Mouse (Mus musculus) forebrain, embryonic 15.5 days (tissue): ENCODE results near the gene Gm45062. TPM values are rescaled to one million over a fixed set of nuclear protein-coding genes. Genes with fewer than 3 reads are reported as not detected.

ENCODE experiments used
- ATAC-seq: fragments of 200-750 bp; cut with Nextera tagmentation; replicated peaks from 2 replicates; pipeline ENCODE4 v1.8.0; 2017; ENCODE audit warnings: mild to moderate bottlenecking, moderate TSS enrichment, moderate library complexity
- H3K27ac ChIP-seq: fragments of 300-500 bp; sonication (generic); replicated peaks from 2 replicates; pipeline ENCODE4 v1.5.1; 2015; ENCODE audit warnings: mild to moderate bottlenecking, inconsistent platforms
- H3K27me3 ChIP-seq: fragments of 300-500 bp; sonication (generic); 2 replicates; pipeline ENCODE4 v1.6.1; 2015; ENCODE audit warnings: inconsistent platforms
- H3K36me3 ChIP-seq: fragments of 300-500 bp; sonication (generic); 2 replicates; pipeline ENCODE4 v1.6.1; 2015; ENCODE audit warnings: mild to moderate bottlenecking, inconsistent platforms
- H3K4me1 ChIP-seq: fragments of 300-500 bp; sonication (generic); 2 replicates; pipeline ENCODE4 v1.6.1; 2015; ENCODE audit warnings: inconsistent platforms
- H3K4me2 ChIP-seq: fragments of 300-500 bp; sonication (generic); replicated peaks from 2 replicates; pipeline ENCODE4 v1.6.1; 2015; ENCODE audit warnings: mild to moderate bottlenecking, inconsistent platforms
- H3K4me3 ChIP-seq: fragments of 300-500 bp; sonication (generic); 2 replicates; pipeline ENCODE4 v1.5.1; 2015; ENCODE audit warnings: mild to moderate bottlenecking, inconsistent platforms
- H3K9ac ChIP-seq: fragments of 300-500 bp; sonication (generic); replicated peaks from 2 replicates; pipeline ENCODE4 v1.6.1; 2015; ENCODE audit warnings: mild to moderate bottlenecking, inconsistent platforms
- H3K9me3 ChIP-seq: fragments of 300-500 bp; sonication (generic); 2 replicates; pipeline ENCODE4 v1.6.1; 2016; ENCODE audit warnings: inconsistent platforms
- WGBS: fragments of 180-500 bp; shearing (Covaris S2); methylation state at CpG from one replicate; pipeline ENCODE4 v1.1.7; 2015; ENCODE audit warnings: mixed read lengths; 5-methylcytosine and 5-hydroxymethylcytosine counted together
- polyA plus RNA-seq: library from polyadenylated mRNA; unstranded; fragments of >200 nt; fragmentation: Nextera tagmentation; extraction: Ambion mirVana; gene quantifications from 2 replicates; pipeline ENCODE4 v1.2.1, GENCODE M21; 2015

The Gm45062 gene
- polyA plus RNA-seq, 1 experiment from 2014 or later: 21.8 TPM

- H3K9ac ChIP-seq: no peak overlapping the region
- H3K4me2 ChIP-seq: no peak overlapping the region
- no peaks in the 10 kb centered on the region for H3K9me3 ChIP-seq
- no peaks in the 10 kb centered on the region for H3K36me3 ChIP-seq
- peaks cover 12% of the 10 kb centered on the region for H3K4me1 ChIP-seq
- no peak overlapping the region for H3K27ac ChIP-seq
- H3K4me3 ChIP-seq: no peak overlapping the region
- H3K27me3 ChIP-seq: no peaks in the 10 kb centered on the region
- 74% methylated on average over 2 of the region's 2 CpGs for WGBS
- no peak for ATAC-seq
Observed at GRCm38 (mm10) chr6:8358232-8358631, 99.0 kb downstream of the Gm45062 start.

- Histone ChIP-seq H3K27me3 (no peaks in the 10 kb centered on the region), H3K4me1 (peaks cover 8% of the 10 kb centered on the region; the same call in 1 of the 2 replicates), H3K27ac (no peak overlapping the region), H3K36me3 (no peaks in the 10 kb centered on the region), H3K4me3 (no peak overlapping the region), H3K9me3 (no peaks in the 10 kb centered on the region), H3K4me2 (no peak overlapping the region), H3K9ac (no peak overlapping the region)
- no peak for ATAC-seq
- 9% methylated on average over 2 of the region's 2 CpGs for WGBS
Observed at GRCm38 (mm10) chr6:8358782-8359181, 99.5 kb downstream of the Gm45062 start.

- Histone ChIP-seq H3K9me3 (no peaks in the 10 kb centered on the region), H3K4me1 (peaks cover 7% of the 10 kb centered on the region; the same call in 1 of the 2 replicates), H3K27ac (no peak overlapping the region), H3K9ac (no peak overlapping the region), H3K4me2 (no peak overlapping the region), H3K4me3 (no peak overlapping the region), H3K27me3 (no peaks in the 10 kb centered on the region), H3K36me3 (no peaks in the 10 kb centered on the region)
- 66% methylated on average over 7 of the region's 7 CpGs for WGBS
- ATAC-seq: no peak
Observed at GRCm38 (mm10) chr6:8360805-8361204, 101.6 kb downstream of the Gm45062 start.

- Histone ChIP-seq H3K9ac (no peak overlapping the region), H3K27ac (no peak overlapping the region; the same call in 1 of the 2 replicates), H3K9me3 (no peaks in the 10 kb centered on the region), H3K4me3 (no peak overlapping the region), H3K4me1 (peaks cover 6% of the 10 kb centered on the region; the same call in 1 of the 2 replicates), H3K4me2 (no peak overlapping the region), H3K27me3 (no peaks in the 10 kb centered on the region), H3K36me3 (no peaks in the 10 kb centered on the region)
- ATAC-seq: no peak
- WGBS: 59% methylated on average over 12 of the region's 12 CpGs
Observed at GRCm38 (mm10) chr6:8364033-8364756, 104.9 kb downstream of the Gm45062 start.

- Histone ChIP-seq H3K36me3 (no peaks in the 10 kb centered on the region), H3K9me3 (no peaks in the 10 kb centered on the region), H3K9ac (no peak overlapping the region), H3K27me3 (no peaks in the 10 kb centered on the region), H3K4me1 (peaks cover 6% of the 10 kb centered on the region; the same call in 1 of the 2 replicates), H3K4me3 (no peak overlapping the region), H3K27ac (no peak overlapping the region), H3K4me2 (no peak overlapping the region)
- 94% methylated on average over 11 of the region's 11 CpGs for WGBS
- no peak for ATAC-seq
Observed at GRCm38 (mm10) chr6:8364757-8365150, 105.5 kb downstream of the Gm45062 start.

- no peak overlapping the region for H3K9ac ChIP-seq
- no peak for ATAC-seq
- H3K9me3 ChIP-seq: no peaks in the 10 kb centered on the region
- WGBS: 94% methylated on average over 4 of the region's 4 CpGs
- no peak overlapping the region for H3K4me2 ChIP-seq
- no peaks in the 10 kb centered on the region for H3K27me3 ChIP-seq
- H3K4me3 ChIP-seq: no peak overlapping the region
- H3K36me3 ChIP-seq: no peaks in the 10 kb centered on the region
- H3K27ac ChIP-seq: no peak overlapping the region
- peaks cover 6% of the 10 kb centered on the region; the same call in 1 of the 2 replicates for H3K4me1 ChIP-seq
Observed at GRCm38 (mm10) chr6:8367675-8368074, 108.4 kb downstream of the Gm45062 start.

- Histone ChIP-seq H3K4me1 (peaks cover 6% of the 10 kb centered on the region; the same call in 1 of the 2 replicates), H3K9me3 (no peaks in the 10 kb centered on the region), H3K27me3 (no peaks in the 10 kb centered on the region), H3K36me3 (no peaks in the 10 kb centered on the region), H3K27ac (no peak overlapping the region), H3K9ac (no peak overlapping the region), H3K4me3 (no peak overlapping the region), H3K4me2 (no peak overlapping the region)
- peak; percentile 87 for ATAC-seq
- WGBS: 11% methylated on average over 2 of the region's 2 CpGs
Observed at GRCm38 (mm10) chr6:8368198-8368864, 109.1 kb downstream of the Gm45062 start.

GRCm38 (mm10) chr6:8370624-8371023 is 111.4 kb downstream of the Gm45062 start:
- H3K27ac ChIP-seq: no peak overlapping the region
- no peak for ATAC-seq
- H3K9ac ChIP-seq: no peak overlapping the region
- no peaks in the 10 kb centered on the region for H3K27me3 ChIP-seq
- no peak overlapping the region for H3K4me3 ChIP-seq
- H3K9me3 ChIP-seq: no peaks in the 10 kb centered on the region
- peaks cover 4% of the 10 kb centered on the region; the same call in 1 of the 2 replicates for H3K4me1 ChIP-seq
- no peak overlapping the region for H3K4me2 ChIP-seq
- 87% methylated on average over 3 of the region's 3 CpGs for WGBS
- H3K36me3 ChIP-seq: no peaks in the 10 kb centered on the region

- ATAC-seq: no peak
- Histone ChIP-seq H3K27me3 (no peaks in the 10 kb centered on the region), H3K4me3 (no peak overlapping the region), H3K9ac (no peak overlapping the region), H3K4me1 (peaks cover 4% of the 10 kb centered on the region; the same call in 1 of the 2 replicates), H3K4me2 (no peak overlapping the region), H3K27ac (no peak overlapping the region), H3K9me3 (no peaks in the 10 kb centered on the region), H3K36me3 (0 out of 2 replicates have a peak, but pooled peaks cover 2% of the 10 kb centered on the region)
- WGBS: 17% methylated on average over 2 of the region's 2 CpGs
Observed at GRCm38 (mm10) chr6:8373051-8373450, 113.8 kb downstream of the Gm45062 start.

- no peak overlapping the region for H3K4me3 ChIP-seq
- no peak overlapping the region for H3K27ac ChIP-seq
- ATAC-seq: no peak
- H3K36me3 ChIP-seq: 0 out of 2 replicates have a peak, but pooled peaks cover 2% of the 10 kb centered on the region
- H3K4me1 ChIP-seq: peaks cover 4% of the 10 kb centered on the region; the same call in 1 of the 2 replicates
- no peaks in the 10 kb centered on the region for H3K9me3 ChIP-seq
- no peaks in the 10 kb centered on the region for H3K27me3 ChIP-seq
- WGBS: 28% methylated on average over 8 of the region's 8 CpGs
- H3K4me2 ChIP-seq: no peak overlapping the region
- H3K9ac ChIP-seq: no peak overlapping the region
Observed at GRCm38 (mm10) chr6:8373851-8374250, 114.6 kb downstream of the Gm45062 start.

GRCm38 (mm10) chr6:8374290-8374689 is 115.0 kb downstream of the Gm45062 start:
- Histone ChIP-seq H3K27me3 (no peaks in the 10 kb centered on the region), H3K4me2 (no peak overlapping the region), H3K9me3 (no peaks in the 10 kb centered on the region), H3K4me1 (peaks cover 4% of the 10 kb centered on the region; the same call in 1 of the 2 replicates), H3K27ac (no peak overlapping the region), H3K9ac (no peak overlapping the region), H3K36me3 (0 out of 2 replicates have a peak, but pooled peaks cover 2% of the 10 kb centered on the region), H3K4me3 (no peak overlapping the region)
- 32% methylated on average over 6 of the region's 6 CpGs for WGBS
- no peak for ATAC-seq

GRCm38 (mm10) chr6:8374712-8375111 is 115.5 kb downstream of the Gm45062 start:
- 82% methylated on average over 4 of the region's 4 CpGs for WGBS
- 0 out of 2 replicates have a peak, but pooled peaks have one; percentile 19 for ATAC-seq

More at GRCm38 (mm10) chr6:8374712-8375111, 115.5 kb downstream of the Gm45062 start:
- no peaks in the 10 kb centered on the region for H3K27me3 ChIP-seq
- H3K9me3 ChIP-seq: no peaks in the 10 kb centered on the region
- H3K9ac ChIP-seq: no peak overlapping the region
- no peak overlapping the region for H3K4me2 ChIP-seq
- no peak overlapping the region for H3K4me3 ChIP-seq
- peaks cover 4% of the 10 kb centered on the region; the same call in 1 of the 2 replicates for H3K4me1 ChIP-seq
- no peak overlapping the region for H3K27ac ChIP-seq
- 0 out of 2 replicates have a peak, but pooled peaks cover 2% of the 10 kb centered on the region for H3K36me3 ChIP-seq
